8 mouse cellular contexts compared by ENCODE assay signal in genomic region chr13:51417796-51418195, GRCm38 (mm10). TPM values are rescaled to one million over a fixed set of nuclear protein-coding genes. Genes with fewer than 3 reads are reported as not detected.
DNase-seq lines count a peak whose midpoint lies in the region; ATAC-seq and TF ChIP-seq lines count a peak whose summit lies in the region.

No protein-coding gene starts in this region.

- H3K36me3 ChIP-seq in kidney, embryonic 15.5 days: peaks cover 31% of the 10 kb centered on the region
- H3K36me3 ChIP-seq in midbrain, postnatal 0 days (ENCODE audit: insufficient read depth, low read length): no peaks in the 10 kb centered on the region

- H3K4me3 ChIP-seq in kidney, embryonic 15.5 days (replicated peaks): no peak overlapping the region
- H3K4me3 ChIP-seq in midbrain, postnatal 0 days (ENCODE audit: low read depth, low read length): peak overlapping the region; percentile 22; the same call in 1 of the 2 replicates

- H3K9me3 ChIP-seq in kidney, embryonic 15.5 days (replicated peaks): no peaks in the 10 kb centered on the region; the same call in 1 of the 2 replicates
- H3K9me3 ChIP-seq in midbrain, postnatal 0 days (ENCODE audit: low read length): no peaks in the 10 kb centered on the region

- intact Hi-C loops in left cerebral cortex, postnatal 4 days (cut with DNase I): loop anchor here (2.0 to 5.0 kb wide), 3 partner anchors 205 to 467 kb away; partner anchors contain the start of gene Spin1
- intact Hi-C loops in left cerebral cortex, postnatal 14 days (cut with DNase I): loop anchor here (1.0 to 5.0 kb wide), 4 partner anchors 209 to 468 kb away; partner anchors contain the start of gene Spin1

- H3K9ac ChIP-seq in kidney, embryonic 15.5 days: no peak overlapping the region
- 0 out of 2 replicates have a peak overlapping the region, but pooled peaks have one; percentile 5 for H3K9ac ChIP-seq in midbrain, postnatal 0 days (replicated peaks; ENCODE audit: low read length, poor library complexity, severe bottlenecking)

- no peaks in the 10 kb centered on the region for H3K27me3 ChIP-seq in kidney, embryonic 15.5 days
- no peaks in the 10 kb centered on the region for H3K27me3 ChIP-seq in midbrain, postnatal 0 days (ENCODE audit: insufficient read depth, low read length)

- H3K4me1 ChIP-seq in kidney, embryonic 15.5 days: peaks cover 33% of the 10 kb centered on the region
- peaks cover 10% of the 10 kb centered on the region; the same call in 1 of the 2 replicates for H3K4me1 ChIP-seq in midbrain, postnatal 0 days (ENCODE audit: insufficient read depth, low read length)

- DNase-seq in left cerebral cortex, postnatal 4 days: peak; percentile 35
- DNase-seq in left cerebral cortex, postnatal 14 days (ENCODE audit: low spot score in 2 of 2): no peak
- no peak for DNase-seq in midbrain, postnatal 0 days (ENCODE audit: low spot score)
- DNase-seq in adipocyte (ENCODE audit: low spot score): no peak
- no peak for DNase-seq in gastrocnemius, adult 8-10 months (ENCODE audit: low spot score in 2 of 2)
- DNase-seq in spleen, postnatal 36 days (ENCODE audit: low spot score in 2 of 2): no peak

- TF ChIP-seq CTCF in midbrain, postnatal 0 days (IDR thresholded peaks at IDR 0.05): no peak

- 47% methylated on average over 6 of the region's 6 CpGs for WGBS in kidney, embryonic 15.5 days
- 48% methylated on average over 6 of the region's 6 CpGs for WGBS in midbrain, postnatal 0 days

- peak overlapping the region; percentile 80 for H3K27ac ChIP-seq in kidney, embryonic 15.5 days
- peak overlapping the region; percentile 68 for H3K27ac ChIP-seq in midbrain, postnatal 0 days (ENCODE audit: low read depth, low read length)

- peak; percentile 77 for ATAC-seq in granulocyte monocyte progenitor cell, adult 5-6 weeks (replicated peaks; ENCODE audit: poor library complexity, severe bottlenecking)
- no peak for ATAC-seq in kidney, embryonic 15.5 days (replicated peaks; ENCODE audit: low FRiP score)
- 0 out of 2 replicates have a peak, but pooled peaks have one; percentile 1 for ATAC-seq in midbrain, postnatal 0 days (ENCODE audit: low FRiP score)

- H3K4me2 ChIP-seq in kidney, embryonic 15.5 days: peak overlapping the region; percentile 42
- peak overlapping the region; percentile 49 for H3K4me2 ChIP-seq in midbrain, postnatal 0 days (ENCODE audit: low read depth, low read length, poor library complexity, severe bottlenecking)

RNA-seq across cellular contexts. Expression of gene S1pr3, which starts 9.4 kb away (rescaled TPM):
- total RNA-seq in left cerebral cortex, postnatal 4 days (2021): 1 to 10 TPM; 7.4 to 7.6 TPM
- 1 to 10 TPM; 8.5 to 8.6 TPM for total RNA-seq in left cerebral cortex, postnatal 14 days (2021)
- 16.4 and 18.7 TPM in 2 replicates for total RNA-seq in granulocyte monocyte progenitor cell, adult 5-6 weeks (2014; fragmentation: Nextera tagmentation)
- 8.9 and 9.8 TPM in 2 replicates for total RNA-seq in granulocyte monocyte progenitor cell, adult 5-6 weeks (2017)
- polyA plus RNA-seq in kidney, embryonic 15.5 days (2015; fragmentation: Nextera tagmentation; extraction: Ambion mirVana): 50.1 and 53.7 TPM in 2 replicates
- 9.5 and 9.6 TPM in 2 replicates for total RNA-seq in midbrain, postnatal 0 days (2014; rRNA removed)
- 7.0 and 7.3 TPM in 2 replicates for polyA plus RNA-seq in midbrain, postnatal 0 days (2015; fragmentation: Nextera tagmentation; extraction: Ambion mirVana)
- 1 to 10 TPM; 2.5 to 4.5 (median 2.7) TPM for total RNA-seq in gastrocnemius, adult 8-10 months (2022)
